Mouse (Mus musculus) embryo, embryonic 9.5 days (tissue): ENCODE data around the gene Ddc.
A peak's percentile ranks its signal among the peaks of the same experiment; 100 is the strongest.

Experiments
- DNase-seq: peaks from one replicate; pipeline ENCODE4 v3.0.0-alpha.2; 2017; ENCODE audit errors: extremely low spot score

The Ddc gene

DNA sequence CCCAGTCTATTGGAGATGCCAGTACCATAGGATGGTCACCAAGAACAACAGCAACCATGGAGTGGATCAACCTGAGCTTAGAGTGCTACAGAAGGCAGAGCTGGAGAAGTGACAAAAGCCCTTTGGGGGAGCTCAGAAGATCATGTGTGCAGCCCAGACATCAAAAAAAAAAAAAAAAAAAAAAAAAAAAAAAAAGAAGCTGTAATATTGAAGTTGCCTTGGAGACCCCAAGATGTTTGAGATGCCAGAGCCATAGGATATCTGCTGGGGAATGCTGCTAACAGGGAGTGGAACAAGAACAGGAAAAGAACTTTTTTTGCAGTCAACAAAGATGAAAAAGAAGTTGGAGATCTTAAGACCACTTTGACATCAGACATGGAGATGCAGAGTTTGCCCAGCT, 7.6 kb upstream of the Ddc start:
- DNase-seq: no peak

DNA sequence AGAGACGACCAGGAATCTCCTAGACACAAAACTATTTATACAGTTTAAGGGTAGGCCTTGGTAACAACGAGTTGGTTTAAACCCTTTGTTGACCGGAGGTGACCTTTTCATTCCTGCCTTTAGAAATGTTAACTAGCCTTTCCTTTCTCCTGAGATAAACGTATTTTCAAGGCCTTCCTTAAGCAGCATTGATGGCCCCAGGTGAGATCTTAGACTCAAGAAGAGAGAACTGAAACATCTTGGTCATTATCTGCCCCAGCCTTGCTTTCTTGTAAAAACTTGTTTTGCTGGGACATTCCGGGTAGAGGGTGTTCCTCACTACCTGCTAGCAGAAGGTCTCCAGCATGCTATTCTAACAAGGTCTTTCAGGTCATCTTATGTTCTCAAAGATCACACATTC, 7.1 kb upstream of the Ddc start:
- DNase-seq: no peak

DNA sequence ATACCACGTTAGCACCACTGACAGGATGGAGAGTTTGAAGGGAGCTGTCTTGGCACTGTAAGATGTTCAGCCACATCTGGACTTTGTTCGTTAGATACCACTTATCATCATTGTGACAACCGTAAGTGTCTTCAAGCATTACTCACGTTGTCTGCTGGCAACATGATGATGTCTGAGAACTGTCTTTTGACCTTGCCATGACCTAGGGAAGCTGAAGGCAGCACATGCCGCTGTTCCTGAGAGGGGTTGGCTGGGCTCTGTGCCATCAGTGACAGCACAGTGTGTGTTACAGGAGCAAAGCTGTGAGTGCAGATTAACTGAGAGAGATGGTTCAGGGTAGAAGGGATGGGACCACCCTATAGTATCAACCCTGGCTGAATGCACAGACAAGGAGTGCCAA, 3.6 kb upstream of the Ddc start:
- no peak for DNase-seq

DNA sequence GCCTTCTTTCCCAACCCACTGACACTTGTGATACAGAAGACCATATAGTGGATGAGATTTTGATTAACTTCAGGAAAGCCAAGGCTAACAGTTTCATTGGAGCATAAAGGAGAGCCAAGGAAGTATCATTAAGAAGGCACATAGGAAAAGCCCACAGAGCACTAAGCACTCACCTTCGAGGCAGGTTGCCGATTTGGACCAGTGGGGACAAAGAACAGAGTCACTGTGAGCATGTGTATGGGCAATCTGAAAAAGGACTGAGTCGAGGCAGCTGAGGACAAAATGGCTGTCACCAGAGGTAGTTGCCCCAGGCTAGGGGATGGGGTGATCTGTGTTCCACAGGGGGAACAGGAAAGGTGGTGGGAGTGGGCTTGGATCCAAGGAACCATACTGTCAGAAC, 552 bp upstream of the Ddc start:
- no peak for DNase-seq

DNA sequence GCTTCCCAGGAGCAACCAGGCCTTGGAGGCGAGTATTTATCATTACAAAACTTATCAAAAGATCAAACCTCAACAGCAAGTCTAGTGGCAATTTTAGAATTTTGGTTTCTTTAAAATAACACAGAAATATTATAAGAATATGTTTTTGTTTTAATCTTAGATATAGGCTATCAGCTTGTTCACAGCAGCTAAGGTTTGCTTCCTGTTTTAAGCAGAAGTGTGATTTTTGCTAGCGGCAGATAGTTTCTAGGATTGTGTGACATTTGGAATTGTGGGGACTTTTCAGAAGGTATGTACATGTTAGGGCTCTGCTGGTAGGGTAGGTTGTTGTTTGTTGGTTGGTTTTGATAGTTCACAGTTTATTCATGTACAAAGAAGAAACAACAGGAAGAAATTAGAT, 2.5 kb downstream of the Ddc start:
- DNase-seq: no peak

DNA sequence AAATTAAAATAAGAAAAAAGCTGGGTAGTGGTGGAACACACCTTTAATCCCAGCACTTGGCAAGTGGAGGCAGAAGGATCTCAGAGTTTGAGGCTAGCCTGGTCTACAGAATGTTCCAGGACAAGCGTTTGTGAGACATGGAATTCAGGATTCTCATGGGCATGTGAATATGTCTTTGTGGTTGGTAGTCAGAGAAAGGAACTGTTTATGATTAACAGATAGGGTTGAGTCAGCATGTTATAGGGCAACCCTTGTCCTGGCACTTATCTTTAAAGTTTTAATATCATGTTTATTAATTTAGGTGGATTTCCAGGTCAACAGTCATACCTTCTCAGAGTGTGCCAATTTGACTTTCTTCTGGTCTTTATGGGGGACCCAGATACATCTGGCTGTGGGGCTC, 4.2 kb downstream of the Ddc start:
- DNase-seq: no peak

DNA sequence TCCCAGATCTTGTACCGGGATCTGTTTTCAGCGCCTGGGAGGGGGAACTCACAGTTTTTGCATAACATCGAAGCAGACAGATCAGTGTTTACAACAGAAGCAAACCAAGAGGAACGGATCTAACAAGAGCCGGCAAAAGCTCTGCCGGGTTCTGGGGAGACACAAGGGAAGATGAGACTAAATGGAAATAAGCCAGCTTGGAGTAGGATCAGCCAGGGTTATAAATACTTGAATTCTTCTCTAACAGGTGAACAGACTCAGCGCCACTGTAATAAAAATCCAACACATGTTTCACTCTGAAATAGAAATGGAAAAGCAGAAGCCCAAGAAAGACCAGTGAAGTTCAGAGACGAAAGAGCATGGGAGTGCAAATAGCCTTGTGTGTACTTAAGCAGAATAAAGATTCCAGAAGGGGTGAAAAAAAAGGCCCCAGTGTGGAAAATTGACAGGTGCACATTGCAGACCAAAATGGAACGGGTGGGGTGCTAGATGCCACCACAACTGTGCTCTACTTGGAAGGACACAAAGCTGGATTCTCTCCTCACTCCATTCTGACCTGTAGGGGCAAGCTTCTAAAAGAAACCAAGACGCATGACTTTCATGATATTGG, 4.8 kb downstream of the Ddc start:
- DNase-seq: no peak

DNA sequence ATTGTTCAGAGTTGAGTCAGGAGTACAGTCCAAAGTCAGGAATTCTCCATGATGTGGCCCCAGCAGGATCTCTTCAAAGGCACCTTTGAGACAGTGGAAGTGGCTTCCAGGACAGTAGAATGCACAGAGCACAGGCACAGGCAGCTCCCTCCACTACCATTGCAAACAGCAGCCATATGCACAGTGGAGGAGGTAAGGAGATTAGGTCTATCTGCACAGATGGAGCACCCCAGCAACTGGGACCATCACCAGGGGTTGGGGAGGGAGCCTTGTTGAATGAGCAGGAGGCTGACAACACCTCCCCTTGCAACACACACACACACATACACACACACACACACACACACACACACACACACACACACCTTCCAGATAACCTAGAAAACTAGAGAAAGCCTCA, 6.1 kb downstream of the Ddc start:
- no peak for DNase-seq

DNA sequence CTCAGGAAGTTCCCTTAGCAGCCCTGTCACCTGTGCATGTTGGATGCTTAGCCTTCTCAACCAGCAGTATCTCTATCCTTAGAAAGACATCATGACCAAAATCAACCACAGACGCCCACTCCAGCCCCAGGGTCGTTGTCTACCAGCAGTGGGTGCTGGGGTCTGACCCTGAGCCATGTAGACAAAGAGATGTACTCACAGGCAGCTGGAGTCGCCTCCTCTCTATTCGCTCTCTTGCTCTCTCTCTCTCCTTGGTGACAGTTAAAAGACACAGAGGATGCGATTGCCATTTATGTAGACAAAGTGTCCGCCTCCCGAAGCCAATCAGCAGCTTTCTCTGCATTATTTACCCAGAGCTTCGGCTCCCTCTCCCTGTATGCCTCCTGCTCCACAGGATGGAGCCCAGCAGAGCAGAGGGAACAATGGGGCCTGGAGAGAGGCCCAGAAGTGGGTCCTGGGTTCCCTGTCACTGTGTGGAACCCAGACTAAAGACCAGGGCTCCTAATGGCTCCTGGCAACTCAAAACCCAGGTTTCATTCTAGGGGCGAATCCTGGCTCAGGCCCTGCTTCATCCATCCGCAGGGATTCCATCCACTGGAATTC, 7.7 kb downstream of the Ddc start:
- peak; percentile 12 for DNase-seq

DNA sequence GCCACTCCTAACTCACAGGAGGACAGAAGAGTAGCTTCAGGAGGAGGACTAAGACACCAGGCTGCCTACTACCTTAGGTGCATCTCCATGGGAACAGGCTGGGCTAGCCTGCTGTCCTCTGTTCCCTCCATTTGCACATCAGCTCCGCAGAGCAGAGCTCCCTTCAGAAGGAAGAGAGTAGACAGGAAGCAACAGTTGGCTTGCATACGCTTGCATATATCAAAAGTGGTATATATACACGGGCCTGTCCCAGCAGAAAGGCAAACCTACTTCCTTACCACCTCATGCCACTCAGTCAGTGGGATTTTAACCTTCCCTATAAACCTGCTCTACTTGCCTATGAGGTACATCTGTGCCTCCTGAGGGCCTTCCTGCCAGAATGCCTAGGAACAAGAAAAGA, 9.2 kb downstream of the Ddc start:
- DNase-seq: no peak

DNA sequence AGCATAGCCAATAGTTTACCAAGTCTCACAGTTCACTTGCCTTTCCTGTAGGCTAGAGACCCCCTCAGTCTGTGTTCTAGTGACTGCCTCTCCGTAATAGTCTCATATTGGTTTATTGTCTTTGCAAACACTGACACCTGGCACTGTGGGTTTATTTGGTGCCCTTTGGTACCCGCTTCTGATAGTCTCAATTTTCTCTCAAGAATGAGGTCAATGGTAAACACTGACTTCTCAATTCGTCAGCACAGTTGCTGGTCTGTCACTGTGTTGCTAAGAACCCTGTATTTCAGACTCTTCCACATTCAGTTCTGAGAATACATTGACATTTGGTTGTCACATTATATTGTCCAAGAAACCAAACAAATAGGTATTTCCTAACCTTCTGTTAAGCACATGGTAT, 9.9 kb downstream of the Ddc start:
- DNase-seq: no peak

DNA sequence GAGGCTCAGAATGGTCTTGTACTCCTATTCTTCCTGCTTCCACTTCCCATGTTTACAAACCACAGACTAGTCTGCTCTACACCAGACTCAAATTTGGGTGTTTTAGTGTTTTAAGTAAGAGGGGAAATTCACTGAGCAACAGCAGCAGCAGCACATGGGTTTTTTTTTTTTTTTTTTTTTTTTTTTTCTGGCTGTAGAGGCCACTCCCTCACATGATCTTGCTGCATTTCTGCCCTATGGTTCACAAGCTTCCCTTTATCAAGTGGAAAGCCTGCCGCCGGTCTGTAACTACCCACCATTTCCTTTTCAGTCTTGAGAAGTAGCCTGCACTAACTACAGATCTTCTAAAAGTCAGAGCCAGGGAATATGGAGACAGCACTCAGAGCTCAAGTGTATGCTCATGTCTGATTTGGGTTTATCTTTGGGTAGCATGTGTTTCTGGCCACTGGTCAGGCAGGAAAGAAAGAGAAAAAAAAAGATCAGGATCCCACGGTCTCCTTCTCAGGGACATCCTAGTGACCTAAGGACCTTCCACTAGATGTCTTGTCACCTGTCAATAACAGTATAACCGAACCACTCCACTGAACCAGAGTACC, 11.4 kb downstream of the Ddc start:
- no peak for DNase-seq

DNA sequence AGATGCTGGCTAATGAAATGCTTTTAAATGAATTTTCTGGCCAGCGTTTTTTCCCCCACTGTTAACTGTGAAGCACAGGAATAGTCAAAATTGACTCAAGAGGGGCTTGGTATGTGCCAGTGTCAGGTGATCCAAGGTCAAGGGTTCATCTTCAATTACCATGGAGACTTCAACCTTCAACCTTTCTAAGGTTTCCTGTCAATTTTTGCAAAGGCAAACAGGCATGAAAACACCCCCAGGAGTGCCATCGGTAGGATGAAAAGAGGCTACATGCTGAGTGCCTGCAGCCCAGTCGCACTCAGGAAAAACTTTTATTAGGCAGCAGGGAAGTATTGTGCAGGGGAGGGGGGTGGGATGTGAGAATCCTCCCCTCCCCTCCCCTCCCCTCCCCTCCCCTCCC, 12.0 kb downstream of the Ddc start:
- peak; percentile 62 for DNase-seq

DNA sequence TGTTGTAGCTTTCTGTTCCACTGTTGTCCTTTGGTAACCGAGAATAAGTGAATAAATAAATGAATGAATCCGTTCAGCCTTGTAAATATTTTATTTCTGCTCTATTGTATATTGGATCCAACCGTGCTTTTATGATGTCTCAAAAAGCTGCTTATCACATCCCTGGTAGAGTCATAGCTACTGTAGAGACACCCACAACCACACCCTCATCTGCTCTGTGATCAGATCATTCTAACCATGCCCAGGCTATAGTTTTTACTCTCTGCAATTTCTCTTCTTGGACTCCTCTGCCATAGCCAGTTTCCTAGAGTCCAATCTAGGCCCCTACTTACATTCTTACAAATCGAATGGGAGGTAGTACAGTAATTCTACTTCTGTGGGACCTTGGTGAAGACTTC, 12.7 kb downstream of the Ddc start:
- DNase-seq: no peak

DNA sequence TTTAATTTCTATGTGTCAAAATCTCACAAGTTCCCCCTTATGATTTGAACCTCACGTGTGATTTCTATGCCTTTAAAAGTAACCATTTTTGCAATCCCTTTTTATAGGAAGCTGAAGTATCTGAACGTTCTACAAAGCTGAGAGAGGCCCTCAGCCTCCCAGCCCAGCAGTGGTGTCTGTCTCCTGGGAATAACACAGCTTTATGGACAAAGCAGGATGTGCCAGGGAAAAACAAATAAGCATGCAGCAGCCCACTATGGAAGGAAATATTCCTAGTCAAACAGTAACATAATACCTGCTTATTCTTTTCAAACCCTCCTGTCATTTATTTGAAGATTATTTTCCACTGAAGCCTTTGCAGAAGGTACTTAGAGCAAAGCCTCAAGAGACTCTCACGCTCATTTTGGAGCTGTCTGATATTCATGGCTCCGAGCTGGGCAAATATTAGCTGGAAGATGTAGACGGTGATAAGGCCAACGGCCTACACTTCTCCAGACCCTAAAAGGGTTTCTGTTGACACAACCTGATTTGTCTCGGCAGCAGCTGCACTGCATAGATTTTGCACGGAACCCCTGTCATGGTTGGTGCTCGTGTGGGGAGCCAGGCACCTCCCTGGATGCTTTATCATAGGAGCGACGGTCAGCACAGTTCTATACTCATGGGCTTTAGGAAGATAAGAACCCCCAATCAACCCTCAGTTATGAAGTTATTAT, 13.3 kb downstream of the Ddc start:
- no peak for DNase-seq

DNA sequence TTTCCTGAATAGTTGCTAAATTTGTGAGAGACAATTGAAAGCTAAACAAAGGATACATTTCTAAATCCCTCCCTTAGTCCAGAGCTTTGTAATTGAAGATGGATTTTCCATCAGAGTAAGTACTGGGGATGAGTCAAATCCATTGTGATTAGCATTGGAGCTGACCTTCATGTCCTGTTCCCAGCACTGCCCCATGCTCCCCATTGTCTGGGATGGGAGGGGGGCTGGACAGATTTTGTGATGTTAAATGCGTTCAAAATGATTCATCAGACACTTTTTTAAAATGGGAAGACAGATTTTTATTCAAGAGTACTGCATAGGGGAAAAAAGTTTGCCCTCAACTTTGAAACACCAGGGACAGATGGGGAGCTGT, 16.2 kb downstream of the Ddc start:
- DNase-seq: peak; percentile 20

DNA sequence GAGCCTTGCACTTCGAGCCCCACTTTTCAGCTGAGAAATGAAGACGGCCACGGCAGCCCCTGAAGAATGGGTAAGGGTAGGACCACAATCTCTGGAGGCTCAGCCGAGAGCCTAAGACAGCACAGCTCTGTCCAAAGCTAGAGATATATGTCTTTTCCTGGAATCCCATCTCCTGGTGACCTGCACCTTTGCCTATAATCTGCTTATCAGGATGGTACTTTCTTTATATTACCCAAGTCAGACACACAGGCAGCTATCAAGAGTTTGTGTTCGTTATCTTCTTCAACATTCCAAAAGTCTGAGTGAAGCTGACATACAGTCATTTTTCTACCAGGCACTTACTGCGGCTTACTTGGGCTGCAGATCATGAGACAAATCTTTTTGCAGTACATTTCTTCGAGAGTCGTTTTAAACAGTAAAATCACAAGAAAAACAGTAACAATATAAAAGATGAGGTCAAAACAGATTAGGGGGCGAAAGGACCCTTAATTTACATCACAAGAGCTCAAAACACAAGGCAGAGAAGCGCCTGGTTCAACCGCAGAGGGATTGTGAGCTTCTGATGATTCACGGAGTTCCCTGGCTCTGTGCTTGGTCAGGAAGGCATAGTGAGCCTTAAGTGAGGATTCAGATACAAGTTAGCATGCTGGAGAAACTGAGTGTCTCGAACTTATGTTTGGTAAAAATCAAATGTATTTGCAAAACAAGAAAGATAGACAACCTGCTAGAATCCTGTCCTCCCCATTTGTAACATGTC, 16.7 kb downstream of the Ddc start:
- peak; percentile 18 for DNase-seq

DNA sequence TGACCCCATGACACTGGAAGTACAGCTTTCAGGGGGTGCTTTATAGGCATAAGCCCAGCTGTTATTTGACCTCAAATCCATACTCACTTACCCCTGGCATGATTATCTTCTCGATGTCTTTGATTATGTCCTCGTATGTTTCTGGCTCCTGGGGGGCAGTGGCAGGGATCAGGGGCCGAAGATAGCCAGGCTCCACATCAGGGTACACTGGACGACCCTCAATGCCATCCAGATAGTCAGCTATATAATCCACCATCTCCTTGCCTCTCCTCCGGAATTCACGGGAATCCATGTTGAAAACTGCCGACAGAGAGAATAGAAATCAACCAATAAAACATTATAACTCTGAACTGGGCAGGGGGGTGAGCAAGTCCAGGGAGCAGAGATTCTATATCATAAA, 17.6 kb downstream of the Ddc start:
- DNase-seq: no peak

DNA sequence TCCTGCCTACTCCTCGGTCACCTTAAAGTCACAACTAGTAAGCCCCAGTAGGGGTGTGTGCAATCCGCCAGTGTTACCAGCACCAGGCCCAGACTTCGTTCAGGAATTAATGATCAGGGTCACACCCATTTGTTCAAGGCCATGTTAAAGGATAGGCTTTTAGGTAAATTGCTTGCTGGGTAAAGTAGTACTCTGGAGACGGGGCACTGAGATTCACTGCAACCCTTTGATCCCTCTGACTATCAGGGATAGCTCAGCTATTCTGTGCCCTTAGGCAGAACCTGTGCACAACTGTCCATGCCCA, 18.3 kb downstream of the Ddc start:
- DNase-seq: no peak

DNA sequence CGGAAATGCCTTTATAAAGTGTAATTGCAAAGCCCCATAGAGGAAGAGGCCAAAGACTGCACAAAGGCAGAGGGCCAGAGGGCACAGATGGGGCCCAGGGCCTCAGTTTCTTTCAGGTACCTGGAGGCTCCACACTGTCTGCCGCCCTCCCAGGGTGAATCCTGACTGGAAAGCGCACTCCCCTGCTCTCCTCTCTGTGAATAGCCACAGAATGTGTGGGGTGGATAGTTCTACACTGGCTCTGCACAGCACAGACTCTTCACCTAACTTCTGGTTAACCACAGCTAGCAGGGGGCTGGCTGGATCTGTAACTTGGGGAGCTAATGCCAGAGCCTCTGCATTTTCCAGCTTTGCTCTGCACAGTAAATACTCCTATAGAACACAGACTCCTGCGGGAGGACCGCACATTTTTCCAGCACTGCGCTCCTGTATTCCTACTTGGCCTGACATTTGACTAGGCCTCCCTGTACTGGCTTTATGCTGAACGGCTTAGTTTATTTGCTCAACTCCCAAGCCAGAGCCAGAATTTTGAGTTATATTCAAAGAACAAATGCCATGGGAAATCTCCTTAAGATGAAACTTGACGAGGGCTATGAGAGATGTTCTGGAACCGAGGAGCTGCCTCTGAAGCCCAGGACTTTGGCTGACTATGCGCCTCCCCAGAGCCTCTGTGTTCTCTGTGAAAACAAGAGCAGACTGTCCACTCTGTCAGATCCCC, 18.8 kb downstream of the Ddc start:
- DNase-seq: peak; percentile 45

DNA sequence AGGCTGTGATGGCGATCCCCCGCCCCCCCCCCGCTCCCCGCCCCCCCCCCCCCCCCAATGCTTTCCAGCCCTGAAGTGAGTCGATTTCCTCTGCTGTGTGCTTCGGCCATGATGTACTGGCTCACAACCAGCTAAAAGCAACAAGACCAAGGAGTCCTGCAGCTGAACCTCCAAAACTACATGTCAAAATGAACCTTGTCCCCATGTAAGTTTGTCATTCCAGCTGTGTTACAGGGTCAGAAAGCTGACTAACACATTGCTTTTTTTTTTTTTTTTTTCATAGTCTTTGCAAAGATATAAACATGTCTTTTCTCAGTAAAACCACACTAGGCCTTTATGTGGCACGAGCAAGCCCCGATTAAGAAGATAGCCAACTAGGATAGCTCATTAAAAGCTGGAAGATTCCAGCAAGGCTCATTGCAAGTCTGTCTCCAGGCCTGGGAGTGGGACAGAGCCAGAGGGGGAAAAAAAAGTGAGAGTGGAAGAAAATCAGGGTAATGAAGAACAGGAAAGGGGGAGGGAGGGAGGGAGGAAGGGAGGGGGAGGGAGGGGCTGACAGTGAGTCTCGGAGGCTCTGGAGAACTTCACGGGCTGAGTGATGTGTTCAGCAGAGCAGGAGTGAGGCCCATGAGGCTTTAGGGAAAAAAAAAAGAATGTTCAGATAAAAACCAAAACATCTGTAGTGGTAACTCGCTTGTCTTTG, 19.5 kb downstream of the Ddc start:
- DNase-seq: peak; percentile 62
